Comparison of ENCODE assay signal across 10 mouse cellular contexts in the genomic region with DNA sequence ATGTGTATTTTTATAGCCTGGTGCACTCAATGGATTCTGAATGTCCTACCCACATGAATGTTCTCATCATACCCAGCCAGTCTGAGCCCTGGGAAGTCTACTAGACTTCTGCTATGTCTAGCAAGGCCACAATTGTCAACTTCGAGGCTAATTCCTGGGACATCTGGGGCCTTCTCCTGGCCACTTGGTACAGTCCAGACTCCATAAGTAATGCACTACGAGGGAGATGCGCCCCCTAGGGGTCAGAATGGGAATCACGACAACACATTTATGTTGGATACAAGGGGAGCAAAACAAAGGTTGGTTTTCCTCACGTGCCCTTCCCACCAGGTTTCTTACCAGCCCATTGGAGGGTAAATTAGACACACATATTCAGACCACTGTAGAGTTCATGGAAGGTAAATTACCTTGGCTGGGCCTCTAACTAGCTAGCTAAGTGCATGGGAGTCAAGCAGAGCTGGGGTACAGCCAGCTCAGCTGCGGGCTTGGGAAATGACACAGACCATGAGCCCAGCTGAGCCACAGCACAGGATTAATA. TPM values are rescaled to one million over a fixed set of nuclear protein-coding genes. Genes with fewer than 3 reads are reported as not detected.
DNase-seq lines count a peak whose midpoint lies in the region; ATAC-seq and TF ChIP-seq lines count a peak whose summit lies in the region.
"Had no signal": no experiment of that assay in that cellular context is flagged by ENCODE, and none has a peak within 500 bp of the region (broad histone marks: within the 10 kb centered on the region; RNA-seq: fewer than 3 reads in every experiment).

No protein-coding gene starts in this region.

- peak; percentile 43; the same call in 1 of the 2 replicates for ATAC-seq in kidney, embryonic 14.5 days (ENCODE audit: low FRiP score, low TSS enrichment)

- H3K4me3 ChIP-seq in heart, embryonic 10.5 days: no peak overlapping the region
- no peak overlapping the region for H3K4me3 ChIP-seq in thymus, adult 2 months (ENCODE audit: control insufficient read depth, insufficient read depth, low read length)
- no peak overlapping the region for H3K4me3 ChIP-seq in kidney, embryonic 14.5 days (ENCODE audit: low read length)
- H3K4me3 ChIP-seq: erythroblast, embryonic 14.5 days; lung, embryonic 15.5 days had no signal

- no peak overlapping the region for H3K27ac ChIP-seq in heart, embryonic 10.5 days
- H3K27ac ChIP-seq in thymus, adult 2 months (ENCODE audit: control insufficient read depth, insufficient read depth, low read length): no peak overlapping the region
- no peak overlapping the region for H3K27ac ChIP-seq in kidney, embryonic 14.5 days (ENCODE audit: low read depth, low read length)
- H3K27ac ChIP-seq: lung, embryonic 15.5 days had no signal

- TF ChIP-seq POLR2A in thymus, adult 2 months (IDR thresholded peaks at IDR 0.05; ENCODE audit: control insufficient read depth, extremely low read depth, insufficient read depth, low read length, poor library complexity): no peak

- peaks cover 40% of the 10 kb centered on the region for H3K27me3 ChIP-seq in heart, embryonic 10.5 days (ENCODE audit: insufficient read depth, poor library complexity, severe bottlenecking)
- no peaks in the 10 kb centered on the region for H3K27me3 ChIP-seq in thymus, adult 2 months (ENCODE audit: control insufficient read depth, insufficient read depth, low read length)
- H3K27me3 ChIP-seq in kidney, embryonic 14.5 days (ENCODE audit: control insufficient read depth, insufficient read depth, low read length): no peaks in the 10 kb centered on the region
- H3K27me3 ChIP-seq: lung, embryonic 15.5 days had no signal

- peak; percentile 24 to 53 for DNase-seq in heart, postnatal 14 days
- DNase-seq in heart, embryonic 10.5 days (ENCODE audit: low spot score): no peak
- peak; percentile 49 for DNase-seq in thymus, adult 2 months
- no peak for DNase-seq in thymus, adult 18-20 months
- DNase-seq in c-Kit-positive CD71-negative TER-119-negative erythroid progenitor cells, embryonic 14.5 days (ENCODE audit: low read depth): peak; percentile 47
- DNase-seq in retina, postnatal 1 day: peak; percentile 81
- no peak for DNase-seq in right cerebral cortex, adult 18-20 months

- H3K4me2 ChIP-seq in kidney, embryonic 14.5 days (replicated peaks; ENCODE audit: low read depth, low read length): no peak overlapping the region

- peaks cover 7% of the 10 kb centered on the region for H3K4me1 ChIP-seq in heart, embryonic 10.5 days
- no peaks in the 10 kb centered on the region for H3K4me1 ChIP-seq in thymus, adult 2 months (replicated peaks; ENCODE audit: control insufficient read depth, insufficient read depth, low read length)
- no peaks in the 10 kb centered on the region for H3K4me1 ChIP-seq in kidney, embryonic 14.5 days (ENCODE audit: control insufficient read depth, insufficient read depth, low read length)

- no peaks in the 10 kb centered on the region for H3K36me3 ChIP-seq in heart, embryonic 10.5 days
- no peaks in the 10 kb centered on the region for H3K36me3 ChIP-seq in thymus, adult 2 months (ENCODE audit: control insufficient read depth, insufficient read depth, low read length)
- H3K36me3 ChIP-seq in kidney, embryonic 14.5 days (ENCODE audit: control insufficient read depth, insufficient read depth, low read length): no peaks in the 10 kb centered on the region
- H3K36me3 ChIP-seq: lung, embryonic 15.5 days had no signal

- no peak for TF ChIP-seq CTCF in thymus, adult 2 months (IDR thresholded peaks at IDR 0.05; ENCODE audit: borderline replicate concordance, control insufficient read depth, extremely low read depth, insufficient read depth, low read length, poor library complexity)

- WGBS in heart, embryonic 10.5 days: 30% methylated on average over 6 of the region's 6 CpGs
- WGBS in thymus, adult 2 months: 28% methylated on average over 6 of the region's 6 CpGs
- 35% methylated on average over 6 of the region's 6 CpGs for WGBS in kidney, embryonic 14.5 days

- H3K9me3 ChIP-seq in heart, embryonic 10.5 days: no peaks in the 10 kb centered on the region
- no peaks in the 10 kb centered on the region for H3K9me3 ChIP-seq in kidney, embryonic 14.5 days (ENCODE audit: control insufficient read depth, low read length)
- H3K9me3 ChIP-seq: lung, embryonic 15.5 days had no signal

- H3K9ac ChIP-seq in kidney, embryonic 14.5 days (ENCODE audit: low read depth, low read length): no peak overlapping the region
- H3K9ac ChIP-seq: lung, embryonic 15.5 days had no signal

- intact Hi-C loops in heart, postnatal 14 days (cut with DNase I): no loop called here

RNA-seq across cellular contexts. Expression of a gene that starts 14.0 kb away (rescaled TPM):
- 1 to 10 TPM; 2.5 to 3.2 TPM for total RNA-seq in heart, postnatal 14 days (2021)
- 4.0 and 4.7 TPM in 2 replicates for polyA plus RNA-seq in heart, embryonic 10.5 days (2016; fragmentation: Nextera tagmentation; extraction: Ambion mirVana)
- polyA plus RNA-seq in thymus, adult 2 months (2012; rRNA removed): 6.9 and 7.6 TPM in 2 replicates
- polyA plus RNA-seq in kidney, embryonic 14.5 days (2014; fragmentation: Nextera tagmentation; extraction: Ambion mirVana): 16.0 and 17.0 TPM in 2 replicates
- polyA plus RNA-seq: erythroblast, embryonic 14.5 days had no signal

RNA-seq across cellular contexts. Expression of a gene that starts 43.6 kb away (rescaled TPM):
- total RNA-seq in heart, postnatal 14 days (2021): 10 to 100 TPM; 66.0 to 66.7 TPM
- 189 and 215 TPM in 2 replicates for polyA plus RNA-seq in heart, embryonic 10.5 days (2016; fragmentation: Nextera tagmentation; extraction: Ambion mirVana)
- 60.0 and 60.1 TPM in 2 replicates for polyA plus RNA-seq in thymus, adult 2 months (2012; rRNA removed)
- 152 and 171 TPM in 2 replicates for polyA plus RNA-seq in kidney, embryonic 14.5 days (2014; fragmentation: Nextera tagmentation; extraction: Ambion mirVana)

Comparison
In these comparisons a context has a peak if more than half of its experiments do, and no peak if none do; other contexts are left out.
1. DNase-seq: peak in heart, postnatal 14 days (2 of 2), thymus, adult 2 months (single experiment), c-Kit-positive CD71-negative TER-119-negative erythroid progenitor cells, embryonic 14.5 days (single experiment) and retina, postnatal 1 day (single experiment); none in heart, embryonic 10.5 days (single experiment), thymus, adult 18-20 months (0 of 2) and right cerebral cortex, adult 18-20 months (single experiment).